Mouse (Mus musculus): ENCODE results near the gene Rxra.

DNA sequence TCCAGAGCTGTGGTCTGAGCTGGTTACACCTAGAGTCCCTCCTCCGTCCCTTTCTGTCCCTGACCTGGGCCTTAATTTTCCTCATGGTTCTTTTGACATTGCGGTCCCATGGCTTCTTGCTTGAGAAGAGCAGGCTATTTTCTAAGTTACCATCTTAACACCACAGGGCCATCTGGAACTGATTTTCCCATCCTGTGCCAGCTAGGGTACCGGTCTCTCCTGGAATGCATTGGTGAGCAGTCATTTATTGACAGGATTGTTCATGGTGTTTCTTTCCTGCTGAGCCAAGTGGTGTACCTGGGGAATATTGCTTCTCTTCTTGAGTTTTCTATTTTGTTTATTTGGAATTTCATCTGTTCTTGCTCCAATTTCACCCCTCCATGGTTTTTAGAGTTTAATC lies 131.4 kb downstream of the Rxra start:
- no peak for TF ChIP-seq CTCF (IDR thresholded peaks at IDR 0.05; ENCODE audit: low read depth)
- no peak for TF ChIP-seq EP300 (IDR thresholded peaks at IDR 0.05; ENCODE audit: low read depth)
